Mouse (Mus musculus): ENCODE results near the gene Hdac11.

Gene Hdac11

GRCm38 (mm10) chr6:91169129-91169528, 12.7 kb downstream of the Hdac11 start:
- DNase-seq (ENCODE audit: low spot score in 2 of 2) = no peak

GRCm38 (mm10) chr6:91171396-91171895, 15.0 kb downstream of the Hdac11 start:
- DNase-seq (ENCODE audit: low spot score in 2 of 2) = no peak

GRCm38 (mm10) chr6:91172381-91172780, 15.9 kb downstream of the Hdac11 start:
- no peak for DNase-seq (ENCODE audit: low spot score in 2 of 2)

- DNase-seq (ENCODE audit: low spot score in 2 of 2) = peak in 1 of 2 experiments; percentile 57
These were observed 16.9 kb downstream of the Hdac11 start for GRCm38 (mm10) chr6:91173221-91173880.

- no peak for DNase-seq (ENCODE audit: low spot score in 2 of 2)
These were observed 17.7 kb downstream of the Hdac11 start for GRCm38 (mm10) chr6:91174211-91174610.

GRCm38 (mm10) chr6:91180767-91181171, 24.3 kb downstream of the Hdac11 start:
- DNase-seq (ENCODE audit: low spot score in 2 of 2) = no peak

GRCm38 (mm10) chr6:91181320-91181719, 24.9 kb downstream of the Hdac11 start:
- DNase-seq (ENCODE audit: low spot score in 2 of 2) = no peak

GRCm38 (mm10) chr6:91182075-91182490, 25.6 kb downstream of the Hdac11 start:
- no peak for DNase-seq (ENCODE audit: low spot score in 2 of 2)

GRCm38 (mm10) chr6:91183041-91183440, 26.6 kb downstream of the Hdac11 start:
- DNase-seq (ENCODE audit: low spot score in 2 of 2) = no peak

- DNase-seq (ENCODE audit: low spot score in 2 of 2) = no peak
These were observed 27.5 kb downstream of the Hdac11 start for GRCm38 (mm10) chr6:91183980-91184379.

- DNase-seq (ENCODE audit: low spot score in 2 of 2) = no peak
These were observed 28.3 kb downstream of the Hdac11 start for GRCm38 (mm10) chr6:91184776-91185175.

GRCm38 (mm10) chr6:91185502-91185901, 29.0 kb downstream of the Hdac11 start:
- DNase-seq (ENCODE audit: low spot score in 2 of 2) = no peak

GRCm38 (mm10) chr6:91186161-91186931, 29.9 kb downstream of the Hdac11 start:
- no peak for DNase-seq (ENCODE audit: low spot score in 2 of 2)

GRCm38 (mm10) chr6:91186934-91187333, 30.5 kb downstream of the Hdac11 start:
- no peak for DNase-seq (ENCODE audit: low spot score in 2 of 2)

- DNase-seq (ENCODE audit: low spot score in 2 of 2) = no peak
These were observed 31.4 kb downstream of the Hdac11 start for GRCm38 (mm10) chr6:91187871-91188270.

- no peak for DNase-seq (ENCODE audit: low spot score in 2 of 2)
These were observed 33.5 kb downstream of the Hdac11 start for GRCm38 (mm10) chr6:91189971-91190370.

GRCm38 (mm10) chr6:91191465-91191864, 35.0 kb downstream of the Hdac11 start:
- no peak for DNase-seq (ENCODE audit: low spot score in 2 of 2)

GRCm38 (mm10) chr6:91192421-91192820, 36.0 kb downstream of the Hdac11 start:
- no peak for DNase-seq (ENCODE audit: low spot score in 2 of 2)

GRCm38 (mm10) chr6:91192851-91193545, 36.5 kb downstream of the Hdac11 start:
- DNase-seq (ENCODE audit: low spot score in 2 of 2) = no peak

- DNase-seq (ENCODE audit: low spot score in 2 of 2) = no peak
These were observed 42.0 kb downstream of the Hdac11 start for GRCm38 (mm10) chr6:91198456-91198855.

GRCm38 (mm10) chr6:91200429-91201188, 44.1 kb downstream of the Hdac11 start:
- peak; percentile 60 to 66 for DNase-seq (ENCODE audit: low spot score in 2 of 2)

Measured in frontal cortex, postnatal 36 days (tissue).